Mouse (Mus musculus) small intestine, adult 2 months (tissue): Measurements from ENCODE around the gene Slc39a1.

Experiments used
- CTCF ChIP-seq: fragments of 200-500 bp; IDR thresholded peaks from 2 replicates; pipeline ENCODE4 v1.5.1; 2012; ENCODE audit warnings: low read depth, mild to moderate bottlenecking, control low read depth, inconsistent platforms, low read length, moderate library complexity, mixed read lengths; ENCODE audit not compliant: insufficient replicate concordance, insufficient read length; ENCODE audit errors: extremely low read depth
- POLR2A ChIP-seq: fragments of 200-500 bp; IDR thresholded peaks from 2 replicates; pipeline ENCODE4 v1.6.1; 2012; ENCODE audit warnings: low read depth, mild to moderate bottlenecking, control low read depth, inconsistent platforms, low read length, moderate library complexity

DNA sequence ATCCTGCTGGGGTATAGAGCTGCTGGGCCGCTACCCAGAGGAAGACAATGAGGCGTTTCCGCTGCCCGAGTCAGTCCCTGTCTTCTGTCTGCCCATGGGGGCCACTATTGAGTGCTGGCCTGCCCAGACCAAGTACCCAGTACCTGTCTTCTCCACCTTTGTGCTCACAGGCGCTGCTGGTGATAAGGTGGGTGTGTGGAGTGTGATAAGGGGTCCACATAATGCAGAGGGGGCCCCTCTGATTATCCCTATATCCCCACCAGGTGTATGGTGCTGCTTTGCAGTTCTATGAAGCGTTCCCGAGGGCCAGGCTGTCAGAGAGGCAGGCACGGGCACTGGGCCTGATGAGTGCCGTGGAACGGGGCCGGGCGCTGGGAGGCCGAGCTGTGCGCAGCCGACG, 21.0 kb downstream of the Slc39a1 start:
- TF ChIP-seq CTCF, result no peak
- TF ChIP-seq POLR2A, result no peak
